Mouse (Mus musculus) B cell, adult 2 months (primary cell): Measurements from ENCODE around the gene Ppp1r9a.

Source experiments
- DNase-seq, 2 experiments: peaks; one replicate each; pipeline ENCODE4 v3.0.0; 2022

Ppp1r9a gene

GRCm38 (mm10) chr6:4962197-4962596 lies 59.5 kb downstream of the Ppp1r9a start:
- DNase-seq = no peak

GRCm38 (mm10) chr6:4963049-4963448 lies 60.3 kb downstream of the Ppp1r9a start:
- no peak for DNase-seq

- DNase-seq = peak; percentile 14 to 19
Measured at GRCm38 (mm10) chr6:4967236-4967635, 64.5 kb downstream of the Ppp1r9a start.

GRCm38 (mm10) chr6:4971229-4971628 lies 68.5 kb downstream of the Ppp1r9a start:
- no peak for DNase-seq

- peak; percentile 3 to 4 for DNase-seq
Measured at GRCm38 (mm10) chr6:4972808-4973207, 70.1 kb downstream of the Ppp1r9a start.

- DNase-seq = peak; percentile 3 to 6
Measured at GRCm38 (mm10) chr6:4973337-4973736, 70.6 kb downstream of the Ppp1r9a start.

- no peak for DNase-seq
Measured at GRCm38 (mm10) chr6:4977515-4977914, 74.8 kb downstream of the Ppp1r9a start.

- no peak for DNase-seq
Measured at GRCm38 (mm10) chr6:4978249-4978648, 75.5 kb downstream of the Ppp1r9a start.

GRCm38 (mm10) chr6:4978897-4979296 lies 76.2 kb downstream of the Ppp1r9a start:
- DNase-seq = no peak

- DNase-seq = no peak
Measured at GRCm38 (mm10) chr6:4980113-4980512, 77.4 kb downstream of the Ppp1r9a start.

GRCm38 (mm10) chr6:4982686-4983162 lies 80.0 kb downstream of the Ppp1r9a start:
- DNase-seq = no peak

GRCm38 (mm10) chr6:4985668-4986067 lies 83.0 kb downstream of the Ppp1r9a start:
- no peak for DNase-seq

GRCm38 (mm10) chr6:4987084-4987483 lies 84.4 kb downstream of the Ppp1r9a start:
- DNase-seq = no peak

- DNase-seq = no peak
Measured at GRCm38 (mm10) chr6:4988688-4989087, 86.0 kb downstream of the Ppp1r9a start.

- no peak for DNase-seq
Measured at GRCm38 (mm10) chr6:4992308-4992707, 89.6 kb downstream of the Ppp1r9a start.

GRCm38 (mm10) chr6:4993600-4994160 lies 91.0 kb downstream of the Ppp1r9a start:
- DNase-seq = no peak

GRCm38 (mm10) chr6:4994161-4994919 lies 91.6 kb downstream of the Ppp1r9a start:
- DNase-seq = no peak

- DNase-seq = no peak
Measured at GRCm38 (mm10) chr6:4997599-4997998, 94.9 kb downstream of the Ppp1r9a start.

- DNase-seq = no peak
Measured at GRCm38 (mm10) chr6:4998929-4999328, 96.2 kb downstream of the Ppp1r9a start.

GRCm38 (mm10) chr6:5000788-5001187 lies 98.1 kb downstream of the Ppp1r9a start:
- no peak for DNase-seq

- DNase-seq = no peak
Measured at GRCm38 (mm10) chr6:5005491-5006275, 103.0 kb downstream of the Ppp1r9a start.

GRCm38 (mm10) chr6:5006283-5006946 lies 103.7 kb downstream of the Ppp1r9a start:
- DNase-seq = no peak

GRCm38 (mm10) chr6:5008166-5008565 lies 105.4 kb downstream of the Ppp1r9a start:
- no peak for DNase-seq
